In the genomic region with DNA sequence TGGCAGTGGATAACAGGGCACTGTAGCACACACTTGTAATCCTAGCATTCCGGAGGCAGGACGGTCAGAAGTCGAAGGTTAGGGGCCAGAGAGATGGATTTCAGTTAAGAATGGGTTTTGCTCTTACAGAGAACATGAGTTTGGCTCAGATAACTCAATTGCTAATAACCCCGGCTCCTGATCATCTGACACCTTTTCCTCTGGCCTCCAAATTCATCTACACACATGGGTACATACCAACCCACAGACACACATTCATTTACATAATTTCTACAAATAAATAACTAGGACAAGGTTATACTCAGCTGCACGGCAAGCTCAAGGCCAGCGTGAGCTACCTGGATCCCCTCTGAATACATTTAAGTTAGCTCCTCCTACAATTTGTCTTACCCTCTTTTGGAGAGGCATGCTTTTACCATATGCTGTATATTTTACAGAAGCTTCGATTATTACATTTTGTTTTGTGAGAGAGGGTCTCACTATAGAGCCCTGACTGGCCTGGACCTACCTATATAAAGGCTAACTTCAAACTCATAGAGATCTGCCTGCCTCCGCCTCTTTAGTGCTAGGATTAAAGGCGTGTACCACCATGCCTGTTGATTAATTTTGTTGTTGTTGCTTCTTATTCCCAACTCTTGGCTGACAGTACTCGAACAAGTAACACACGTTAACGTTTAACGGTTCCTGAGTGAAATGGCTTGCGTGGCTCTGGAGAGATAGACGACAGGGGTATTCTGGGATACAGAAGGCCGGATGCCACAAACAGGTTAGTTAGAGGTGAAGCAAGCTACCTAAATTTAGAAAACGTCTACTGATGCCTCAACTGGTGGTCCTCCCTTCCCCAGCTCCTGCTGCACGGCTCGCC, we compare ENCODE assay signal across 8 mouse cellular contexts. TPM values are rescaled to one million over a fixed set of nuclear protein-coding genes. Genes with fewer than 3 reads are reported as not detected.
DNase-seq lines count a peak whose midpoint lies in the region; ATAC-seq lines count a peak whose summit lies in the region.

No protein-coding gene starts in this region.

- H3K36me3 ChIP-seq in liver, embryonic 11.5 days (ENCODE audit: control insufficient read depth, insufficient read depth, low read length): peaks cover 9% of the 10 kb centered on the region; the same call in 1 of the 2 replicates
- H3K36me3 ChIP-seq in stomach, embryonic 16.5 days (ENCODE audit: control insufficient read depth, insufficient read depth, low read length): peaks cover 3% of the 10 kb centered on the region; the same call in 1 of the 2 replicates

- peak overlapping the region; percentile 82 for H3K9ac ChIP-seq in liver, embryonic 11.5 days (ENCODE audit: low read depth, low read length)
- peak overlapping the region; percentile 83 for H3K9ac ChIP-seq in stomach, embryonic 16.5 days (ENCODE audit: low read length)

- 20% methylated on average over 19 of the region's 19 CpGs for WGBS in liver, embryonic 11.5 days
- WGBS in stomach, embryonic 16.5 days: 19% methylated on average over 19 of the region's 19 CpGs

- H3K4me3 ChIP-seq in liver, embryonic 11.5 days (ENCODE audit: low read depth, low read length): peak overlapping the region; percentile 85
- peak overlapping the region; percentile 77 for H3K4me3 ChIP-seq in stomach, embryonic 16.5 days (replicated peaks; ENCODE audit: low read length)

- H3K9me3 ChIP-seq in liver, embryonic 11.5 days (ENCODE audit: control insufficient read depth, low read length): no peaks in the 10 kb centered on the region
- H3K9me3 ChIP-seq in stomach, embryonic 16.5 days (replicated peaks; ENCODE audit: control insufficient read depth, low read length): no peaks in the 10 kb centered on the region

- H3K4me2 ChIP-seq in liver, embryonic 11.5 days: peak overlapping the region; percentile 78
- H3K4me2 ChIP-seq in stomach, embryonic 16.5 days (ENCODE audit: low read depth, low read length): peak overlapping the region; percentile 83

- no peaks in the 10 kb centered on the region for H3K27me3 ChIP-seq in liver, embryonic 11.5 days (replicated peaks; ENCODE audit: control insufficient read depth, insufficient read depth, low read length)
- H3K27me3 ChIP-seq in stomach, embryonic 16.5 days (ENCODE audit: control insufficient read depth, insufficient read depth, low read length): no peaks in the 10 kb centered on the region

- 0 out of 2 replicates have a peak, but pooled peaks have one; percentile 34 for ATAC-seq in erythroblast, adult 5-6 weeks (replicated peaks; ENCODE audit: low FRiP score, poor library complexity, severe bottlenecking)
- ATAC-seq in liver, embryonic 11.5 days (replicated peaks; ENCODE audit: low FRiP score): peak; percentile 32
- no peak for ATAC-seq in stomach, embryonic 16.5 days (ENCODE audit: insufficient read depth, low FRiP score)

- DNase-seq in embryo, embryonic 9.5 days (ENCODE audit: extremely low spot score): peak; percentile 5
- no peak for DNase-seq in embryo, embryonic 10 days (ENCODE audit: low spot score)
- DNase-seq in 416B (ENCODE audit: low read depth): peak; percentile 21
- no peak for DNase-seq in liver, embryonic 11.5 days (ENCODE audit: low spot score)
- no peak for DNase-seq in frontal cortex, postnatal 36 days (ENCODE audit: low spot score in 2 of 2)
- no peak for DNase-seq in gastrocnemius, adult 8-10 months (ENCODE audit: low spot score in 2 of 2)

- peaks cover 6% of the 10 kb centered on the region; the same call in 1 of the 2 replicates for H3K4me1 ChIP-seq in liver, embryonic 11.5 days (replicated peaks; ENCODE audit: control insufficient read depth, insufficient read depth, low read length)
- H3K4me1 ChIP-seq in stomach, embryonic 16.5 days (ENCODE audit: control insufficient read depth, insufficient read depth, low read length): peaks cover 7% of the 10 kb centered on the region

- H3K27ac ChIP-seq in liver, embryonic 11.5 days (ENCODE audit: low read depth, low read length): peak overlapping the region; percentile 76
- peak overlapping the region; percentile 52; the same call in 1 of the 2 replicates for H3K27ac ChIP-seq in stomach, embryonic 16.5 days (ENCODE audit: low read length)

RNA-seq across cellular contexts. Expression of gene Xrcc2, which starts 0.7 kb away (rescaled TPM):
- total RNA-seq in erythroblast, adult 5-6 weeks (2015; ENCODE audit: low replicate concordance): 1.2 and 5.2 TPM in 2 replicates
- total RNA-seq in erythroblast, adult 5-6 weeks (2017; ENCODE audit: low replicate concordance): 5.9 and 6.3 TPM in 2 replicates
- polyA plus RNA-seq in liver, embryonic 11.5 days (2014; fragmentation: Nextera tagmentation; extraction: Ambion mirVana): 12.5 and 13.6 TPM in 2 replicates
- polyA plus RNA-seq in stomach, embryonic 16.5 days (2015; fragmentation: Nextera tagmentation; extraction: Ambion mirVana): 7.2 TPM in 2 replicates
- 1 to 10 TPM; 3.3 to 4.1 (median 3.9) TPM for total RNA-seq in gastrocnemius, adult 8-10 months (2022)

RNA-seq across cellular contexts. Expression of gene Actr3b, which starts 54.9 kb away (rescaled TPM):
- 2.5 TPM in 1 of 2 replicates, not detected in the other for total RNA-seq in erythroblast, adult 5-6 weeks (2015; ENCODE audit: low replicate concordance)
- 0.84 TPM in 1 of 2 replicates, not detected in the other for total RNA-seq in erythroblast, adult 5-6 weeks (2017; ENCODE audit: low replicate concordance)
- polyA plus RNA-seq in liver, embryonic 11.5 days (2014; fragmentation: Nextera tagmentation; extraction: Ambion mirVana): 2.3 and 2.4 TPM in 2 replicates
- polyA plus RNA-seq in stomach, embryonic 16.5 days (2015; fragmentation: Nextera tagmentation; extraction: Ambion mirVana): 3.7 and 4.5 TPM in 2 replicates
- total RNA-seq in gastrocnemius, adult 8-10 months (2022): 10 to 100 TPM in 3 of 4 experiments, 1 to 10 TPM in 1; 7.9 to 28.0 (median 20.0) TPM

Comparison
In these comparisons a context has a peak if more than half of its experiments do, and no peak if none do; other contexts are left out.
1. DNase-seq: peak in embryo, embryonic 9.5 days (single experiment) and 416B (single experiment); none in embryo, embryonic 10 days (single experiment), liver, embryonic 11.5 days (single experiment), frontal cortex, postnatal 36 days (0 of 2) and gastrocnemius, adult 8-10 months (0 of 2).